Mouse (Mus musculus) CH12.LX (cell line): Measurements from ENCODE around the gene Nmnat2.

Source experiments
- EP300 ChIP-seq: IDR thresholded peaks from 2 replicates; pipeline ENCODE4 v1.6.1; 2011; ENCODE audit warnings: low read length, improper control_type of control experiment
- JUND ChIP-seq: conservative IDR thresholded peaks from 2 replicates; pipeline ENCODE4 v1.6.1; 2011; ENCODE audit warnings: low read depth, low read length, improper control_type of control experiment
- MXI1 ChIP-seq: IDR thresholded peaks from 2 replicates; pipeline ENCODE4 v1.6.1; 2011; ENCODE audit warnings: mild to moderate bottlenecking, low read depth, low read length, improper control_type of control experiment

- TF ChIP-seq JUND (no peak), EP300 (no peak), MXI1 (no peak)
Observed at GRCm38 (mm10) chr1:153007824-153008223, 53.0 kb downstream of the Nmnat2 start.
